Mouse (Mus musculus) MEL (cell line): ENCODE data around the gene Asb7. TPM values are rescaled to one million over a fixed set of nuclear protein-coding genes. Genes with fewer than 3 reads are reported as not detected.

Experiments
- DNase-seq: peaks from one replicate; pipeline ENCODE4 v3.0.0; 2011; ENCODE audit warnings: low read depth, low spot score
- H3K27ac ChIP-seq: 2 replicates; pipeline ENCODE4 v1.5.1; 2012; ENCODE audit warnings: low read depth, mild to moderate bottlenecking, control low read depth, low read length, moderate library complexity; ENCODE audit not compliant: control insufficient read depth
- H3K27me3 ChIP-seq, 2 experiments: fragments of 150-350 bp in 1 of 2; sonication (generic) in 1 of 2; 2 replicates each; pipeline ENCODE4 v1.6.1; 2012; ENCODE audit warnings: low read length in 2 of 2, mild to moderate bottlenecking in 2 of 2, improper control_type of control experiment in 1 of 2, moderate library complexity in 1 of 2; ENCODE audit not compliant: insufficient read depth in 2 of 2, control insufficient read depth in 1 of 2
- H3K36me3 ChIP-seq, 2 experiments: 2 replicates each; pipeline ENCODE4 v1.6.1; 2012 to 2014; ENCODE audit warnings: low read length in 2 of 2, improper control_type of control experiment in 1 of 2, inconsistent platforms in 1 of 2, mild to moderate bottlenecking in 1 of 2; ENCODE audit not compliant: insufficient read depth in 2 of 2, control insufficient read depth in 1 of 2
- H3K4me1 ChIP-seq, 2 experiments: fragments of 150-350 bp in 1 of 2; sonication (generic) in 1 of 2; 2 replicates each; pipeline ENCODE4 v1.6.1; 2012; ENCODE audit warnings: low read length in 2 of 2, improper control_type of control experiment in 1 of 2, mild to moderate bottlenecking in 1 of 2; ENCODE audit not compliant: insufficient read depth in 2 of 2, control insufficient read depth in 1 of 2
- H3K4me3 ChIP-seq, 2 experiments: fragments of 150-350 bp in 1 of 2; sonication (generic) in 1 of 2; 2 replicates each; pipeline ENCODE4 v1.5.1; 2012; ENCODE audit warnings: low read depth in 2 of 2, low read length in 2 of 2, mild to moderate bottlenecking in 2 of 2, moderate library complexity in 2 of 2, control low read depth in 1 of 2, improper control_type of control experiment in 1 of 2; ENCODE audit not compliant: control insufficient read depth in 1 of 2, insufficient read depth in 1 of 2
- H3K79me2 ChIP-seq: 2 replicates; pipeline ENCODE4 v1.6.1; 2012; ENCODE audit warnings: mild to moderate bottlenecking, low read length, moderate library complexity; ENCODE audit not compliant: control insufficient read depth, poor library complexity, insufficient read depth
- H3K9ac ChIP-seq: 2 replicates; pipeline ENCODE4 v1.6.1; 2012; ENCODE audit warnings: low read depth, mild to moderate bottlenecking, control low read depth, low read length, moderate library complexity; ENCODE audit not compliant: control insufficient read depth, poor library complexity, severe bottlenecking
- H3K9me3 ChIP-seq: fragments of 150-350 bp; sonication (generic); replicated peaks from 2 replicates; pipeline ENCODE4 v1.6.1; 2012; ENCODE audit warnings: mild to moderate bottlenecking, low read length, improper control_type of control experiment, moderate library complexity; ENCODE audit not compliant: insufficient read depth
- BHLHE40 ChIP-seq: IDR thresholded peaks from 2 replicates; pipeline ENCODE4 v1.6.1; 2012; ENCODE audit warnings: low read depth, mild to moderate bottlenecking, inconsistent platforms, low read length, improper control_type of control experiment, borderline replicate concordance
- CHD1 ChIP-seq: IDR thresholded peaks from 2 replicates; pipeline ENCODE4 v1.6.1; 2012; ENCODE audit warnings: low read depth, mild to moderate bottlenecking, inconsistent platforms, low read length, improper control_type of control experiment
- CHD2 ChIP-seq: IDR thresholded peaks from 2 replicates; pipeline ENCODE4 v1.6.1; 2011; ENCODE audit warnings: low read length, improper control_type of control experiment
- CTCF ChIP-seq, 3 experiments: IDR thresholded peaks in 2 of 3; conservative IDR thresholded peaks in 1 of 3; 2 replicates each; pipeline ENCODE4 v1.5.1; 2011 to 2012; ENCODE audit warnings: low read length in 3 of 3, low read depth in 2 of 3, mild to moderate bottlenecking in 2 of 3, improper control_type of control experiment in 1 of 3, inconsistent platforms in 1 of 3, mixed read lengths in 1 of 3, moderate library complexity in 1 of 3; ENCODE audit not compliant: control insufficient read depth in 1 of 3, insufficient read depth in 1 of 3, poor library complexity in 1 of 3, severe bottlenecking in 1 of 3
- E2F4 ChIP-seq: IDR thresholded peaks from 2 replicates; pipeline ENCODE4 v1.6.1; 2011; ENCODE audit warnings: low read depth, low read length, improper control_type of control experiment, borderline replicate concordance
- EP300 ChIP-seq, 2 experiments: IDR thresholded peaks; 2 replicates each; pipeline ENCODE4 v1.6.1; 2011; ENCODE audit warnings: improper control_type of control experiment in 2 of 2, low read length in 2 of 2, low read depth in 1 of 2, mild to moderate bottlenecking in 1 of 2
- ETS1 ChIP-seq: IDR thresholded peaks from 2 replicates; pipeline ENCODE4 v1.6.1; 2012; ENCODE audit warnings: low read depth, mild to moderate bottlenecking, inconsistent platforms, low read length, improper control_type of control experiment, moderate library complexity
- GABPA ChIP-seq: IDR thresholded peaks from 2 replicates; pipeline ENCODE4 v1.6.1; 2012; ENCODE audit warnings: low read depth, mild to moderate bottlenecking, inconsistent platforms, low read length, improper control_type of control experiment, moderate library complexity
- GATA1 ChIP-seq: IDR thresholded peaks from 2 replicates; pipeline ENCODE4 v1.6.1; 2011; ENCODE audit warnings: low read depth, low read length, improper control_type of control experiment
- HCFC1 ChIP-seq: IDR thresholded peaks from 2 replicates; pipeline ENCODE4 v1.6.1; 2012; ENCODE audit warnings: low read depth, mild to moderate bottlenecking, inconsistent platforms, low read length, improper control_type of control experiment, moderate library complexity
- JUND ChIP-seq: IDR thresholded peaks from 2 replicates; pipeline ENCODE4 v1.6.1; 2011; ENCODE audit warnings: low read depth, mild to moderate bottlenecking, improper control_type of control experiment, low read length
- KAT2A ChIP-seq: conservative IDR thresholded peaks from 2 replicates; pipeline ENCODE4 v1.6.1; 2012; ENCODE audit warnings: low read depth, low read length, improper control_type of control experiment, inconsistent platforms
- MAFK ChIP-seq: IDR thresholded peaks from 2 replicates; pipeline ENCODE4 v1.6.1; 2011; ENCODE audit warnings: low read depth, mild to moderate bottlenecking, low read length, improper control_type of control experiment, borderline replicate concordance
- MAX ChIP-seq: IDR thresholded peaks from 2 replicates; pipeline ENCODE4 v1.6.1; 2011; ENCODE audit warnings: low read length, improper control_type of control experiment
- MAZ ChIP-seq: IDR thresholded peaks from 2 replicates; pipeline ENCODE4 v1.6.1; 2012; ENCODE audit warnings: low read depth, mild to moderate bottlenecking, inconsistent platforms, low read length, improper control_type of control experiment
- MEF2A ChIP-seq: IDR thresholded peaks from 2 replicates; pipeline ENCODE4 v1.6.1; 2014; ENCODE audit warnings: low read depth, mild to moderate bottlenecking, inconsistent platforms, low read length, improper control_type of control experiment; ENCODE audit not compliant: poor library complexity, insufficient replicate concordance, severe bottlenecking; ENCODE audit errors: extremely low read depth
- MYB ChIP-seq: IDR thresholded peaks from 2 replicates; pipeline ENCODE4 v1.6.1; 2011; ENCODE audit warnings: mild to moderate bottlenecking, low read depth, low read length, improper control_type of control experiment
- MYC ChIP-seq: IDR thresholded peaks from 2 replicates; pipeline ENCODE4 v1.6.1; 2011; ENCODE audit warnings: low read depth, mild to moderate bottlenecking, low read length, improper control_type of control experiment, moderate library complexity
- NELFE ChIP-seq: IDR thresholded peaks from 2 replicates; pipeline ENCODE4 v1.6.1; 2011; ENCODE audit warnings: low read depth, low read length, improper control_type of control experiment
- NRF1 ChIP-seq: IDR thresholded peaks from 2 replicates; pipeline ENCODE4 v1.6.1; 2014; ENCODE audit warnings: low read depth, mild to moderate bottlenecking, inconsistent platforms, low read length, improper control_type of control experiment, moderate library complexity; ENCODE audit not compliant: poor library complexity, insufficient read depth, severe bottlenecking
- POLR2A ChIP-seq, 2 experiments: IDR thresholded peaks; 2 replicates each; pipeline ENCODE4 v1.6.1; 2011 to 2012; ENCODE audit warnings: low read length in 2 of 2, mild to moderate bottlenecking in 2 of 2, control low read depth in 1 of 2, improper control_type of control experiment in 1 of 2, low read depth in 1 of 2, moderate library complexity in 1 of 2; ENCODE audit not compliant: control insufficient read depth in 1 of 2, insufficient read depth in 1 of 2, poor library complexity in 1 of 2
- POLR2AphosphoS2 ChIP-seq: IDR thresholded peaks from 2 replicates; pipeline ENCODE4 v1.6.1; 2011; ENCODE audit warnings: low read length, improper control_type of control experiment
- POLR2AphosphoS5 ChIP-seq: IDR thresholded peaks from 2 replicates; pipeline ENCODE4 v1.6.1; 2012; ENCODE audit warnings: low read depth, borderline replicate concordance, mild to moderate bottlenecking, inconsistent platforms, low read length, moderate library complexity, mixed read lengths
- RAD21 ChIP-seq: IDR thresholded peaks from 2 replicates; pipeline ENCODE4 v1.6.1; 2011; ENCODE audit warnings: mild to moderate bottlenecking, low read depth, low read length, improper control_type of control experiment
- RCOR1 ChIP-seq: IDR thresholded peaks from 2 replicates; pipeline ENCODE4 v1.6.1; 2012; ENCODE audit warnings: low read depth, mild to moderate bottlenecking, inconsistent platforms, low read length, improper control_type of control experiment
- SIN3A ChIP-seq: IDR thresholded peaks from 2 replicates; pipeline ENCODE4 v1.6.1; 2012; ENCODE audit warnings: low read length, improper control_type of control experiment, inconsistent platforms
- SMC3 ChIP-seq: IDR thresholded peaks from 2 replicates; pipeline ENCODE4 v1.6.1; 2011; ENCODE audit warnings: low read depth, low read length, improper control_type of control experiment
- TAL1 ChIP-seq: IDR thresholded peaks from 2 replicates; pipeline ENCODE4 v1.6.1; 2012; ENCODE audit warnings: mild to moderate bottlenecking, inconsistent platforms, low read length, moderate library complexity, mixed read lengths
- TCF12 ChIP-seq: IDR thresholded peaks from 2 replicates; pipeline ENCODE4 v1.6.1; 2014; ENCODE audit warnings: low read depth, mild to moderate bottlenecking, inconsistent platforms, low read length, improper control_type of control experiment, moderate library complexity
- UBTF ChIP-seq: IDR thresholded peaks from 2 replicates; pipeline ENCODE4 v1.6.1; 2012; ENCODE audit warnings: low read depth, mild to moderate bottlenecking, inconsistent platforms, low read length, improper control_type of control experiment, moderate library complexity, borderline replicate concordance; ENCODE audit not compliant: insufficient read depth
- USF1 ChIP-seq: IDR thresholded peaks from 2 replicates; pipeline ENCODE4 v1.6.1; 2014; ENCODE audit warnings: low read depth, mild to moderate bottlenecking, inconsistent platforms, low read length, improper control_type of control experiment, moderate library complexity
- USF2 ChIP-seq, 2 experiments: IDR thresholded peaks; 2 replicates each; pipeline ENCODE4 v1.6.1; 2011 to 2012; ENCODE audit warnings: improper control_type of control experiment in 2 of 2, low read length in 2 of 2, borderline replicate concordance in 1 of 2, inconsistent platforms in 1 of 2, low read depth in 1 of 2, mild to moderate bottlenecking in 1 of 2; ENCODE audit not compliant: insufficient read depth in 1 of 2
- ZC3H11A ChIP-seq: IDR thresholded peaks from 2 replicates; pipeline ENCODE4 v1.6.1; 2012; ENCODE audit warnings: low read depth, mild to moderate bottlenecking, inconsistent platforms, low read length, improper control_type of control experiment
- ZKSCAN1 ChIP-seq: IDR thresholded peaks from 2 replicates; pipeline ENCODE4 v1.6.1; 2012; ENCODE audit warnings: low read depth, mild to moderate bottlenecking, inconsistent platforms, low read length, improper control_type of control experiment, moderate library complexity
- ZMIZ1 ChIP-seq: IDR thresholded peaks from 2 replicates; pipeline ENCODE4 v1.6.1; 2012; ENCODE audit warnings: low read depth, mild to moderate bottlenecking, inconsistent platforms, low read length, improper control_type of control experiment, moderate library complexity
- ZNF384 ChIP-seq: IDR thresholded peaks from 2 replicates; pipeline ENCODE4 v1.6.1; 2012; ENCODE audit warnings: low read depth, mild to moderate bottlenecking, inconsistent platforms, low read length, improper control_type of control experiment
- polyA plus RNA-seq, 2 experiments: library from polyadenylated mRNA; stranded (reverse) in 1 of 2; unstranded in 1 of 2; fragments of >175 nt in 1 of 2; fragments of >200 nt in 1 of 2; gene quantifications; 2 replicates each; pipeline versions ENCODE4 v1.2.1 to v1.2.4; 2012; ENCODE audit warnings: low replicate concordance in 2 of 2, low read depth in 1 of 2; ENCODE audit not compliant: insufficient read length in 2 of 2, insufficient read depth in 1 of 2, missing spikeins in 1 of 2
- total RNA-seq: library from RNA; depleted of rRNA; stranded (reverse); fragments of 300-350 nt; gene quantifications from 2 replicates; pipeline ENCODE4 v1.2.3, GENCODE M21; 2012

The Asb7 gene
- total and polyA plus RNA-seq, 3 experiments = 7.1 to 12.5 TPM; not detected in 1

DNA sequence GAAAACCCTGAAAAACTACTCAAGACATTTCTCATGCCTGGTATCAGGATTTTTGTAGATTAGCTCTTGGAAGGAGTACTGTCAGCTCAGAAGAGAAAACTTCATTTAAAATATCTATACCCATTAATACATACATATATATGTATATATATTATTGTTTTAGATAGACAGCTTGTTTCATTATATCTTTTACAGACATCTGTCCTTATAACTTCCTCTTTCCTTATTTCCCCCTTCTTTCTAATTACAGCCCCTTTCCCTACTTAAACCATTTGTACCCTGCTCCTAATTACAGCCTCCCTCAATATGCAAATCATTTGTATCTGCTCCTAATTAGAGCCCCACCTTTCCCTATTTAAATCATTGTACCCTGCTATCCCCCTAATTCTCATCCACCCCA, 22.3 kb downstream of the Asb7 start:
- peak overlapping the region; percentile 58 for H3K27ac ChIP-seq
- no peak for DNase-seq
- peaks cover 6 to 10% of the 10 kb centered on the region in 2 experiments for H3K4me1 ChIP-seq
- no peak overlapping the region for H3K9ac ChIP-seq
- TF ChIP-seq POLR2AphosphoS2 (no peak), ZKSCAN1 (no peak), GABPA (no peak), NELFE (no peak), EP300 (IDR thresholded peaks at IDR 0.05; ENCODE audit: low read depth in 1 of 2, low read length in 2 of 2) (peak; percentile 62 to 87; a peak in 3 of 4 replicates), USF2 (IDR thresholded peaks at IDR 0.05; ENCODE audit: borderline replicate concordance in 1 of 2, insufficient read depth in 1 of 2, low read depth in 1 of 2, low read length in 2 of 2) (no peak), E2F4 (no peak), POLR2AphosphoS5 (no peak), RCOR1 (no peak), RAD21 (no peak), MAFK (no peak), ETS1 (peak; percentile 47; the same call in 1 of the 2 replicates), KAT2A (no peak), NRF1 (no peak), SIN3A (peak; percentile 20; the same call in 1 of the 2 replicates), CHD1 (no peak), MYB (no peak), GATA1 (peak; percentile 57; the same call in 1 of the 2 replicates), MEF2A (no peak), TAL1 (peak; percentile 75), USF1 (no peak), CHD2 (no peak), UBTF (no peak), HCFC1 (no peak), MYC (no peak), SMC3 (no peak), ZMIZ1 (no peak), ZC3H11A (no peak), TCF12 (peak; percentile 82), MAX (no peak), BHLHE40 (no peak), CTCF (IDR thresholded peaks at IDR 0.05 in 2 of 3, conservative IDR thresholded peaks at IDR 0.05 in 1 of 3; ENCODE audit: control insufficient read depth in 1 of 3, insufficient read depth in 1 of 3, low read depth in 2 of 3, low read length in 3 of 3, poor library complexity in 1 of 3, severe bottlenecking in 1 of 3) (no peak), ZNF384 (no peak), POLR2A (IDR thresholded peaks at IDR 0.05; ENCODE audit: control insufficient read depth in 1 of 2, insufficient read depth in 1 of 2, low read depth in 1 of 2, low read length in 2 of 2, poor library complexity in 1 of 2) (no peak), MAZ (no peak), JUND (no peak)
- no peaks in the 10 kb centered on the region for H3K79me2 ChIP-seq
- H3K36me3 ChIP-seq = peaks cover 0 to 17% of the 10 kb centered on the region in 2 experiments; a peak in 2 of 4 replicates
- no peaks in the 10 kb centered on the region for H3K9me3 ChIP-seq
- no peaks in the 10 kb centered on the region for H3K27me3 ChIP-seq
- H3K4me3 ChIP-seq = no peak overlapping the region
